Mouse (Mus musculus): ENCODE measurements around the gene Ctdsp2.
A peak's percentile ranks its signal among the peaks of the same experiment; 100 is the strongest.

Ctdsp2 gene

DNA sequence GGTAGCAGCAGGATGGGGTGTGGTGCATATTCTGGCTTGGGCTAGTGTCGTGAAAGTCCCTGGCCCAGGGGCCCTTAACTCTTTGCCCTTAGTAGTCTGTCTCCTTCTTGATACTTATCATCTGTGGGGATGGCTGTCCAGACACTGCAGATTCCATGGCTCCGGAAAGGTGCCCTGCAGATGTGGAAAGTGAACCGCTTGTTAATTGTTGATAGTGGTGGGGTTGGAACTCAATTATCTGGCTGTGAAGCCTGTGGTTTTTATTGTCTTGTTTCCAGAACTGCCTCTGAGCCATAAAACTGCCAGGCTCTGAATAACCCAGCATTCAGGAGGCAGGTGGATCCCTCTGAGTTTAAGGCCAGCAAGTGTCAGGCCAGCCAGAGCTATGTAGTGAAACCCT is 13.2 kb downstream of the Ctdsp2 start:
- DNase-seq, result no peak

DNA sequence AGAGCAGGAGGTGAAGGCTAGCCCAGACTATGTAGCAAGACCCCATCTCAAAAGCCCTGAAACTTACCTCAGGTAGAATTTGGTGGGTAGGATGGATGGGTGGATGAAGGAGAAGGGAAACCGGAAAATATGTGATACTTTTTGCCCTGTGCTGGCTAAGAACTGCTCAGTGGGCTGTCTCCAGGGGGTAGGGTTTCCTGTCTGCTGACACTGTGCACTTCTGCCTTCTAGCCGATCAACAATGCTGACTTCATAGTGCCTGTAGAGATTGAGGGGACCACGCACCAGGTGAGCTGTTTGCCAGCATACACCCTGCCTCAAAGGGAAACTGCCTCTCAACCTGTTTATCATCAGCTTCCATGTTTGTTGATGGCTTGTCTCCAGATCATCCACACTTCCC is 15.1 kb downstream of the Ctdsp2 start:
- DNase-seq, result no peak

DNA sequence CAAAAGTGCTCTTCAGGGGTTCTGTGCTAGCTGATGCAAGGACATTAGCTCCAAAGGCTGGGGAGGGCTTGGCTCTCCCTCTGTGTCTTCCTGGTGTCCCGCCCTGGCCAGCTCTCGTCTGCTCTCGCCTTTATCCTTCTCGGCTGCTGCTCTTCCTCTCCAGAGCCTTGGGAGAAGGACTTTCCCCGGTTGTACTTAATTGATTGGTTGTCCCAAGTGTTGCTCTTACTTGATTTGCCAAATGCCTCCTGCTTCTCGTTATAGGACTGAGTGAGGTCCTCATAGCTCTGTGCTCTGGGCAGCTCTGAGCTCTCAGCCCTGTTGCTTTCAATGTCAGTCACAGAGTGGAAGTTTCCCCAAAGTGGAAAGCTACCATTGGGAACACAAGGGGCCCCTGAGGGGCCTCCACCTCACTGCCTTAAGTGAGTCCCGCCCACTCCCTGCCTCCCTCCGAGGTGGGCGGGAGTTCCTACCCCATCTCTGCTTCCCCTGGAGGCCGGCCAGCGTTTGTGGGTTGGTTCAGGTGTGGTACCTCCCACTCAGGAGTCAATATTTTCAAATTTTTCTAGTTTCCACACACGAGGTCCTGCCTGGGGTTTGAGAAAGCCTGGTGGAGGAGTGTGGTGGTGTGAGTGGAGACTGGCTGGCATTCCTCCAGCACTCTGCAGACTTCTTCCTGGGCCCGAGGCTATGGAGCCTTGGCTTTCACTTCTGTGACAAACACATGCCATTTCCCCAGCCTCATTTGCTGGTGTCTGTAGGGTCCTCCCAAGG is 19.0 kb downstream of the Ctdsp2 start:
- no peak for DNase-seq

DNA sequence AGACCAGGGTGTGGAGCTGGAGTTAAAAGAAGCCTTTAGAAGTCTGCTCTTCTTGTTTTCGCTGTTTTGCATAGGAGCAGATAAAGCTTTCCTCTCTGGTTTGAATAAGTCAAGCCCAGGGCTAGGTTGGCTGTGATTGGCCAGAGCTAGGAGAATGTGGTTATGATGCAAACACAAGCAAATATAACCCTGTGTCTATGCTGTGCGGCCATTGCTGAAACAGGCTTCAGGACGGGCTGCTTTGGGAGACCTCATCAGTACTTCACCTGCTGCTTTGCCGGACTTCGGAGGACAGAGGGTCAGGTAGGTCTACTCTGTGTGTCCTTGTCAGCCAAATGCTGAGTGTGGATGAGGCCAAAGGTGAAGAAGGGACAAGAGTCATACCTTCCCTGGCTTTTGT is 22.0 kb downstream of the Ctdsp2 start, which contains the start of gene Avil:
TSS of gene Avil (plus strand) at position 181 of the 400 bp plus-strand sequence.
- no peak for DNase-seq

DNA sequence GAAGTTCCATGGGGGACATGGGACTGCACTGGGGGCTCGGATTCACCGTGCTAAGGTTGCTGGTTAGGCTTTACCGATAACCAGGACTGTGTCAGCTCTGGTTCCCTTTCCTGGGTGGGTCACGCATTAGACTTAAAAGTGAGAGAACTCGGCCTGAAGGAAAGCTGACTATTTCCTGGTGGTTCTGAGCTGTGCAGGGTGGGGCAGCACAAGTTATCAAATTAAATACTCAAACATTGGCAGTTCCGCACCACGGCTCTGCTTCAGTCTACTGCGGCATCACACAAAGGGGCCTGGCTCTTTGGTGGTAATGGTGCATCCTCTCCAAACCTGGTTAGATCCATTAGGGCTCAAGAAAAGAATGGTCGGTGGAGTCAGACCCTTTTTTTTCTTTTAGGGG is 22.8 kb downstream of the Ctdsp2 start:
- no peak for DNase-seq

DNA sequence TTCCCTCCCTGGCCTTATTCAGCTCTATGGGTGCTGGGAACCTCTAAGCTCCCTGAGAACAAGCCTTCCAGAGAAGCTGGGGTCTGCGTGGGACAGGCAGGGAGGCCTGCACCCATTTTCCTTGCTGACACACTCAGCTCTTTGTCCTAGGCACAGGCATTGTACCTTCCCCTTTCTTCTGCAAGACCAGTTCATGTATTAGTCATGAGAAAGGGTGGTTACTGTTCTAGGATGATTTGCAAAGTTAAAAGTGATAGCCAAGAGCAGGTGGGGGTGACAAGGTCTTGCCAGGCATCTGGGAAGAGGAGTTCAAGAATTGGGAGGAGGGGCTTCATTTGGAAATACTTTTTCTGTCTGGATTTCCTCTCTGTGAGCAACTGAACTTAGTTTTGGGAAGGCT is 23.5 kb downstream of the Ctdsp2 start:
- no peak for DNase-seq

DNA sequence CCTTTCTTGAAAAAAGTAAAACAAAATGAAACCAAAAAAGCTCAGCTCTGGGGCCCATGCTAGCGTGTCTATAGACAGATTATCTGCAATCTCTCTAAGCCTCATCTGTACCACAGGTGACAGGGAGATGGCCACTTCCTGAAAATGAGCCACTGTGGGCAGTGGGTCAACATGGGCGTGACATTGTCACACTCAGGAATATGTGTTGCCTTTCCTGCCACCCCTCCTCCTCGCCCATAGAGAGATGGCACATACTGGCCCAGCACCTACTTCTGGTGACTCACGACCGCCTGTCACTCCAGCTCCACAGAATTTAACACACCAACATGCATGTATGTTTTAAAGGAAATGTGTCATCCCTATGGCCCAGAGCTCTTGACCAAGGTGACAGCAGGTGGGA is 24.2 kb downstream of the Ctdsp2 start:
- no peak for DNase-seq

DNA sequence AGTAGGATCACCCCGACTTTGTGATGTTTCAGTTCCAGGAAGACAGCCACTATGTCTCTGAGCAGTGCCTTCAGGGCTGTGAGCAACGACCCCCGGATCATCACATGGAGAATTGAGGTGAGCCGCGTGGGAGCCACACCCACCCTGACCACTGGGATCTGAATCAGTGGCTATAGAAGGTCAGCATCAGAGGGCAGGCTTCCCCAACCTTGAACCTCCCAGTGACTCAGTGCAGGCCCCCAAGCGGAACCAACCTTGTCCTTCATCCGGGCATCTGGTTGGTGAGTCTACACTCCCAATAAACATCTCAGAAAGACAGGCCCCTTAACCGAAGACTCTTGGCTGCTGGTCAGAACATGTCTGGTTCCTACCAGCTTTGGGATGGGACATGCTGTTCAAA is 24.8 kb downstream of the Ctdsp2 start:
- DNase-seq, result no peak

DNA sequence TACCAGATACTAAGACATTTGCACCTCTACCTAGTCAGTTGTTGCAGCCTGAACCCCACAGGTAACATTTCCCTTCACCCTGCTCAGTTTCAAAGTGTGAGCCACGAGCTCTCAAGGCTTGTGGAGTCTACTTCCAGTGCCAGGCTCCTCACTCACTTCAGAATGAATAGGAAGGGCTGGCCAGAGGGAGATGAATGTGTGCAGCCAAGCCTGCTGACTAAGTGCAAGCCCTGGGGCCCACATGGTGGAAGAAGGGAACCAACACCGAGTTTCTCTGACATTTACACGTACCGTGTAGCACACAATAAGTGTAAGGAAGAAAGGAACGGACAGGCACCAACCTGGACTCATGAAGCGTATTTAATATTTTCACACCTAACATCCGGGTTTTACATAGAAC is 25.3 kb downstream of the Ctdsp2 start:
- no peak for DNase-seq

DNA sequence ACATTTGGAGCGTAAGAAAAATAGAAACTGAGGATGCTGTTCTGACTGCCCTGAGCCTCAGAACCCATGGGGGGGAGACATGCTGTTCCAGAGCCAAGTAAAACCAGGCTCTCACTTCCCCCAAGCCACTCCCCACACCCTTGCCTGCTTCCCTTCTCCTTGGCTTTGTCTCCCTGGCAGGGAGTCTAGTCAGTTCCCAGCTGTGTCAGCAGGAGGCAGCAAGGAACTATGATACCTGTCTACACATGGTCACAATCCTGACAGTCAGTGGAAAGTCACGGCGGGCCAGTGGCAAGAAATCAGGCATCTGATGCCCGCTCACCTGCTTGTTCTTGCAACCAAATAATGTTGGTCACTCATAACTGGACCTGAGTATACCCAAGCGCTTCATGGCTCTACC is 38.0 kb downstream of the Ctdsp2 start:
- peak; percentile 35 for DNase-seq

DNA sequence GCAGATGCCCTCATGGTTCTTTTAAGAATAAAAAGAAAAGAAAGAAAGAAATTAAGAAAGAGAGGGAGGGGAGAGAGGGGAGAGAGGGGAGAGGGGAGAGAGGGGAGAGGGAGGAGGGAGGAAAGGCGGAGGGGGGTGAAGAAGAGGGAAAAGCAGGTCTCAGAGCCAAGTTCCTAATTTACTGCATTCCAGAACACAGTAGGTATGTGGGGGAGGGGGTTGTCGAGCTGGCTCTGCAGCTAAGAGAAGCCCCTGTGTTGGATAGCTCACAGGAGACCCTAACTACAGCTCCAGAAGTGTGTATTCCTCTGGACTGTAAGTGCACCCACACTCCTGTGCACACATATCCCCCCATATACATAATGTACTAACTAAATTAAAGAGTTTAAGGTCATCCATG is 38.6 kb downstream of the Ctdsp2 start:
- peak; percentile 13 for DNase-seq

DNA sequence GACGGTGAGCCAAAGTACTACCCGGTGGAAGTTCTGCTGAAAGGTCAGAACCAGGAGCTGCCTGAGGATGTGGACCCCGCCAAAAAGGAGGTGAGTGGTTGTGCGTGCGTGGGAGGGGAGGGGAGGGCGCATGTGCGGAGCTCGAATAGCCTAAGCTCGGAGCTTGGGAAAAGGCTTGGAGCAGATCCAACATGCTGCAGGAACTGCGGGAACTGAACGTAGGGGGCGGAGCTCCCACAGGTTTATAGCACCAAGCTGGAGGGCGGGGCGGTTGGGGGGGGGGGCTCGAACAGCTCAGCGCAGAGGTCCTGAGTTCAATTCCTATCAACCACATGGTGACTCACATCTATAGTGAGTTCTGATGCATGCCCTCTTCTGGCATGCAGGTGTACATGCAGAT is 39.9 kb downstream of the Ctdsp2 start:
- no peak for DNase-seq

DNA sequence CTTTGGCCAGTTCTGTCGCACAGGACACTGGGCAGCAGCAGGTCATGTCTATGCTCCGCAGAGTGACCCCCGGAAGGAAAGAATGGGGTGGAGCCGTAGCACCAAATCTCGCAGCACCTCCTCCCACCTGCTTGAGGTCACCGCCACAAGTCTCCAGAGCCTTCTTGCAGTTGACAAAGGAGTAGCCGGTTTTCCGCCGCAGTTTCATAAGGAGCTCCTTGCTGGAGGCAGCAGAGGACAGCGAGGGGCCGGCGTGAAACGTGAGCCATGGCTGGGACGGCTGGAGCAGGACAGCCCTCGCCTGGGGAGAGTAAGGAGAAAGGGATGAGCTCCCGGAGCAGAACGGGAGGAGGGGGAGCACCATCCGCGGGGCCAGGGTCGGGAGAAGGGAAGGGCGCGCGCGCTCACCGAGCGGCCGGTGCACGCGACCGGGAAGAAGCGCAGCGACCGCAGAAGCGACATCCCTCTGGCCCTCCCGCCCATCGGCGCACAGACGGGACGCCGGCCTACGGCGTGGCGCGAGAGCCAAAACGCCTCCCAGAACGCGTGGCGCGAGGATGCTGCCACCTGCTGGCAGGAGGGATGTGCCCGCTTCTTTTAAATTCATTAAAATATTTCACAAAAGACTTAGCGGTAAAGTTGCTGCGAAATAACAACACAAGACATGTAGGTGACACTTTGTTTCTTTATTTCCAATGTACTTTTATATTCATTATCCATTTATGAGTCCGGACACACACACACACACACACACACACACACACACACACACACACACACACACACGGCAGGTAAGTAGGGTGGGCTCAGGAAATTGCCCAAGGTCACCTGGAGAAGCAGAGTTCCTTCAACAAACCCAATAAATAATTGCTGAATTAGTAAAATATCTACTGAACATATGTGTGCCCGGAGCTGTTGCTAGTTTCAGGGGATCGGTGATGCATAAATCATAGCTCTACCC is 52.1 kb downstream of the Ctdsp2 start, which contains the start of gene Tsfm:
TSS of gene Tsfm (minus strand) at position 505 of the 961 bp plus-strand sequence.
- peak; percentile 97 for DNase-seq

DNA sequence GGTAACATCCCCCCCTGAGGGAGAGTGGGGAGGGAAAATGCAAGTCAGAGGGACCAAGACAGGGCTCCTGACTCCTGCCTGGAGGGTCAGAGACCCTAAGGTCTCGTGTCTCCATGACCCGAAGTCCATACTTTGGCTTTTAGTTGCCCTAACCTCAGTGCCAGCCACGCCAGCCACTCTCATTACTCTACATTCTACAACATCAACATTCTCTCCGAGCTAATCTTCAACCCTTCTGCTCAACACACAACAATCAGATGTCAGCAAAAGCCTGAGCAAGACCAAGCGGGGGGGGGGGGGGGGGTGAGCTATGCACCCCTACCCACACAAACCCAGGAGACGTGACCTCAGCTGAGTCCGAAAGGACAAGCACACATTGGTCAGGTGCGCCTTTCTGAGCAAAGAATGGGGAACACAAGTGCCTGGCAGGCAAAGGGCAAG is 54.8 kb downstream of the Ctdsp2 start:
- DNase-seq, result no peak

DNA sequence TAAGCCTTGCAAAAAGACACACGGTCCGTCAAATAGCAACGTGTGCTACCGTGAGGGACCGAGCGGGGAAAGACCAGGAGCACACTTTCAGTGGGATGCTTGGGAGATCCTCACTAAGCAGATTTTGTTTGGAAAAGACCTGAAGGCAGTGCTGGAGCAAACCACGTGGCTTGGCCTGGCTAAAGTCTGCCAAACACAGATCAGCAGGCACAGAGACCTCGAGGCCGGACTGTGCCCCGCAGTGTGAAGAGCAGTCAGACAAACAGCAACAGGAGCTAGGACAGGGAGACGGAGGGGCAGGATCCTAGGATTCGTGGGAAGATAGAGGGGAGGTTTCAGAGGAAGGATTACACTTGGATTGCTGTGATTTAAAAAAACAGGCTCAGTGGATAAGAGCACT is 57.8 kb downstream of the Ctdsp2 start:
- no peak for DNase-seq

DNA sequence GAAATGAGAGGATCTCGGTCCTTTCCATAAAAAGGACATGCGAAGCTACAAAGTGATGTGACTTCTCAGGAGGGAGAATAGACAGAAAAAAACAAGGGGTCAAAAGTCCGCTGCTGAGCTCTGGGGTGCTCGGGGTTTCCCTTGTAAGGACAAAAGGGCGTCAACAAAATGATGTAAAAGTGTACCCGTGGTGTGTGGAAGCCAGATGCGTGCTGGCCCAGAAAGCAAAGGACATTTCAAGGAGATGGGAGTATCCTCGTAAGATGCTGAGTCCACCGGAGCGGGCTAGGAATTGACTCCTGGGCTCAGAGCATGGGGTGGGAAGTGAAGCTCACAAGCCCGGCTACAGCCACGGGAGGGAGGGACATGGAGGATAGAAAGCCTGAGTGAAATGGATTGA is 59.1 kb downstream of the Ctdsp2 start:
- DNase-seq, result no peak

DNA sequence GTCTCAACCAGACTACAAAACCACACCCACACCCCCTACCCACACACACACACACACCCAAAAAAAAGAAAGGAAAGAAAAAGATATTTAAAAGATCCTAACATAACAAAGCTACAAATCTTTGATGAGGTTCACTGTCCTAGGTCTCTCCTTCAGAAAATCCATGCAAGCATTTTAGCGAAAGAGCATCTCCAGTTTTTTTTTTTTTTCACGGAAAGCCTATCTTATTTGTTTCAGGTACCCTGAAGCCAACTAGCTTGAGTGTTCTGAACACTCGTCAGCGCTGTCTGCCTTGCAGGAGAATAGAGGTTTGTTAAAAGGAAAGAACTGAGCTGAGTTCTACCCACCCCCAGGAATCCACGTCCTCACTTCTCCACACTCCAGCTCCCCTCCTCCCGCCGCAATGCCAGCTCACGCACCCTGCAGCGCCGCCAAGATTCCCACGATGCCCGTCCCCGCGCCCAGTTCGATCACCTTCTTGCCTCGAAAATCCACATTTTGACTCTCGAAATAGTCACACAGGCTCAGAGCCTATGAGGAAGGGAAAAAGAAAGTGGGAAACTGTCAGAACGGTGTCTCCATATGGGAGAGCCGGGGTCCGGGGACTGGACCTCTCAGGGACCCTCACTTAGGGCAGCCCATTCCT is 62.2 kb downstream of the Ctdsp2 start:
- DNase-seq, result no peak

DNA sequence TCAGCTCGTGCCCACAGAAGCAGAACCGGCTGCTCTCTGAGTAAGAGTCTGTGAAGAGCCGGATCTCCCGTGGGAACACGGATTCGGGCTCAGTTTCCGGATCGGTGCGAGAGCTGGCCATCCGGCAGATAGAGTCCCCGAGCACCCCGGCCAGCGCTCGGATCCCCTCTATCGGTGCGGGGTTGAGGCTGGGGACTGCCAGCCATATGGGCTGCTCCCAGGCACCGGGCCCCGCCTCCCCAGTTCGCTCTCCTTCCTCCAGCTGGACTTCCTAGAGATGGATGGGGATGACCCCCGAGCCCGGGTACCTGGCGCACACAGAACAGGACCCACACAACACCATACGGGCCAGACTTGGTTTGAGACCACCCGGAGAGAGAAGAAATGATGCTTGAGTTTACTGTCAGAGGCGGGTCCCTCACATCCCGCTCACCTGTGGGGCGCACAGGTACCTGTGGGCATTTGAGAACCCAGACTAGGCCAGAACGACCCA is 62.8 kb downstream of the Ctdsp2 start, which contains the start of the genes Mettl1 and Eef1akmt3:
TSS of gene Mettl1 (plus strand) at position 141 of the 493 bp plus-strand sequence.
TSS of gene Eef1akmt3 (minus strand) at position 240 of the 493 bp plus-strand sequence.
- peak; percentile 61 for DNase-seq

DNA sequence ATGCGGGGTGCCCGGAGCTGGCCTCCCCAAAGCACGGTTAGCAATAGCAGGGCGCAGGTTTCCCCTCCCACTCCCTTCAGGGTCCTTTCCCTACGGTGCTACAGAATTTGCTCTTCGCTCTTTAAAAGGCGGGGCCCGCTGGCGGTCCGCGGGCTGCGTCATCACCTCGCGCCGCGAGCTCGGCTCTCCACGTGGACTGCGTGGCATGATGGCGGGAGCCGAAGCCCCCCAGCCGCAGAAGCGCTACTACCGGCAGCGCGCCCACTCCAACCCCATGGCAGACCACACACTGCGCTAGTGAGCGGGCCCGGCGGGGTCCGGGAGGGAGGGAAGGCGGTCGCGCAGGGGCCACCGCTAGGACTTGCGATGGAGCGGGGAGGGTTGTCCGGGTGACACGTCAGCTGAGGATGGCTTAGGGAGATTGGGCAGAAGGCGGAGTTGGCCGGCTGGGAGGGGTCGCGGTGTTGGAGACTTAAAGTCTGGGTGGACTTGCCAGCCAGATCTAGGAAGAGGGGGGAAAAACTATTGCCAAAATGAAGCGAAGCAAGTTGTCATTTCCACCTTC is 63.3 kb downstream of the Ctdsp2 start:
- DNase-seq, result peak; percentile 94

DNA sequence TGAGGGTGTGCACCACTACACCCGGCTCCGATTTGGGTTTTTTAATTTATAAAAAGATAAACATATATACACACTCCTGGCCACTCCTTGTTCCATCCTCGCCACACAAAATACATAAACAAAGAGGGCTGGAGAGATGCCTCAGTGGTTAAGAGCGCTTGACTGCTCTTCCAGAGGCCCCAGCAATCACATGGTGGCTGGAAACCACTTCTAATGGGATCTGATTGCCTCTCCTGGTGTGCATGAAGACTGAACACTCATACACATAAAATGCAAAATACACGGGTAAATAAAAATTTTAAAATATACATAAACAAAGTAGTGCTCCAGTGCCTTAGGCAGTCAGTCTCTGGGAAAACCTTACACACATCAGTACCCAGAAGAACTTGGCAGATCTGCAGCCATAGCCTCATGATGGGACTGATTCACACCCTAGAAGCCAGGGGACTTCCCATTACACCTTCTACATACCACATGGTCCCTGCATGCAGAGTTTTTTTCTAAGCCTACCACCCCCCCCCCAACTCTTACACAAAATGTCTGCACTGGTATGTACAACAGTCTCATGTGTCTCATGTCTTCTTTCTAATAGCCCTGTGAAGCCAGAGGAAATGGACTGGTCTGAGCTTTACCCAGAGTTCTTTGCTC is 64.1 kb downstream of the Ctdsp2 start:
- no peak for DNase-seq

DNA sequence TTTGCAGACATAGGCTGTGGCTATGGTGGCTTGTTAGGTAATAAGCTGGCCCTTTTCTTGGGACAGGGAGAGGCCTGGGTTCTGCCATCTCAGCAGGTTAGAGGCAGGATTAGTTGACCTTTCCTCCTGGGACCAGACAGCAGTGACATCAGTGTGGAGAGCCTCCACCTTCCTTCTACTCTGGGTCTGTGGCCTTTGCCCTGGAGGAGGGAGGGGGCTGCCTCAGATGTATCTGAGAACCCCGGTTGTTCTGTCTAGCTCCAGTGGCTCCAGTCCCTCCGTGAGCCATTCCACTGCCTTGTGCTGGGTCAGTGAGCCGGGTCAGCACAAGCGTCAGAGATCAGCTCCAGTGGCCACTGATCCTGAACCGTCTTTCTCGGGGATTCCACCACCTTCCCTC is 64.7 kb downstream of the Ctdsp2 start:
- DNase-seq, result no peak

DNA sequence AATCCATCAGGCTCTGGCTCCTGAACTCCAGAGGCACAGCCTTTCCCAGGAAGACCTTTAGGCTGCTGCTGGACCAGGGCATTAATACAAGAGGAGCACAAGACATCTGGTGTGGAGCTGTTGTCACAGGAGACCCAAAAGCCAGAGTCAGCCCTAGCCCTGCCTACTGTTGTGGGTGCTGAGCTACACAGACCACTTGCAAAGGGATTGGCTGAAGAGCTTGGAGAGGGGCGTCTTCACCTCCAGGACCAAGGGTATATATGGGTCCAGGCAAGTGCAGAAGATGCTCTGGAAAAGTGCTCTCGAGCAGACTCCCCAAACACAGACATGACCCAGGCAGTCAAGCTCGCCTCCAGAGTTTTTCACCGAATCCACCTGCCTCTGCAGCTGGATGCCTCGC is 69.4 kb downstream of the Ctdsp2 start, which contains the start of gene Cyp27b1:
TSS of gene Cyp27b1 (plus strand) at position 297 of the 400 bp plus-strand sequence.
- no peak for DNase-seq
